Mouse (Mus musculus) left cerebral cortex, postnatal 14 days (tissue): ENCODE data around the gene Gpr152. TPM values are rescaled to one million over a fixed set of nuclear protein-coding genes. Genes with fewer than 3 reads are reported as not detected.
"Not testable (repeated sequence)": the region's sequence is repeated elsewhere in the genome, so short reads cannot be mapped to it uniquely, and the experiment has no call there.

Experiments used
- DNase-seq, 2 experiments: peaks; one replicate each; pipeline ENCODE4 v3.0.0; 2021 to 2022; ENCODE audit warnings: low spot score in 2 of 2, mixed read lengths in 1 of 2
- intact Hi-C: fragments of 180-260 bp; cut with DNase I; formaldehyde crosslinking; loops from one replicate; pipeline ENCODE4 v1.15.1; 2025
- total RNA-seq, 2 experiments: library from RNA; stranded (reverse); gene quantifications; 2 replicates each; pipeline ENCODE4 v1.2.3; 2021

Gene Gpr152
- total RNA-seq, 2 experiments from 2014 or later, result not detected

GRCm38 (mm10) chr19:4125741-4126696 lies 13.6 kb upstream of the Gpr152 start, which contains the start of gene Aip:
Gene Aip (minus strand): TSS chr19:4125858.
- intact Hi-C loops, result no loop called here
- peak; percentile 98 for DNase-seq

- DNase-seq, result no peak
- intact Hi-C loops, result no loop called here
Measured at GRCm38 (mm10) chr19:4126759-4127495, 12.7 kb upstream of the Gpr152 start.

- DNase-seq, result no peak
- intact Hi-C loops, result no loop called here
Measured at GRCm38 (mm10) chr19:4129462-4129861, 10.1 kb upstream of the Gpr152 start.

- intact Hi-C loops, result no loop called here
- DNase-seq, result no peak
Measured at GRCm38 (mm10) chr19:4130106-4130505, 9.5 kb upstream of the Gpr152 start.

GRCm38 (mm10) chr19:4131075-4131474 lies 8.5 kb upstream of the Gpr152 start:
- intact Hi-C loops, result no loop called here
- DNase-seq, result no peak

GRCm38 (mm10) chr19:4131768-4132167 lies 7.8 kb upstream of the Gpr152 start:
- intact Hi-C loops, result no loop called here
- no peak for DNase-seq

- intact Hi-C loops, result no loop called here
- DNase-seq, result no peak
Measured at GRCm38 (mm10) chr19:4134354-4134753, 5.2 kb upstream of the Gpr152 start.

GRCm38 (mm10) chr19:4135229-4135962 lies 4.2 kb upstream of the Gpr152 start:
- DNase-seq, intact Hi-C loops: not testable (repeated sequence)

GRCm38 (mm10) chr19:4135963-4136345 lies 3.6 kb upstream of the Gpr152 start:
- DNase-seq, intact Hi-C loops: not testable (repeated sequence)

- intact Hi-C loops, result no loop called here
- no peak for DNase-seq
Measured at GRCm38 (mm10) chr19:4136463-4136862, 3.1 kb upstream of the Gpr152 start.

GRCm38 (mm10) chr19:4137913-4138312 lies 1.7 kb upstream of the Gpr152 start:
- DNase-seq, result no peak
- intact Hi-C loops, result no loop called here

- DNase-seq, result no peak
- intact Hi-C loops, result no loop called here
Measured at GRCm38 (mm10) chr19:4140147-4140546, 560 bp downstream of the Gpr152 start.

- intact Hi-C loops, result no loop called here
- no peak for DNase-seq
Measured at GRCm38 (mm10) chr19:4142416-4143173, 3.0 kb downstream of the Gpr152 start.

- intact Hi-C loops, result no loop called here
- no peak for DNase-seq
Measured at GRCm38 (mm10) chr19:4143759-4144268, 4.2 kb downstream of the Gpr152 start, which contains the start of gene Cabp4. Gene Cabp4 (minus strand): TSS chr19:4144033.

GRCm38 (mm10) chr19:4144550-4145498 lies 5.2 kb downstream of the Gpr152 start:
- no peak for DNase-seq
- intact Hi-C loops, result no loop called here

GRCm38 (mm10) chr19:4145936-4146335 lies 6.3 kb downstream of the Gpr152 start:
- DNase-seq, result no peak
- intact Hi-C loops, result no loop called here

- DNase-seq, result no peak
- intact Hi-C loops, result no loop called here
Measured at GRCm38 (mm10) chr19:4146366-4147021, 6.9 kb downstream of the Gpr152 start.
